Mouse (Mus musculus): Measurements from ENCODE around the gene Fat3.

Fat3 gene

DNA sequence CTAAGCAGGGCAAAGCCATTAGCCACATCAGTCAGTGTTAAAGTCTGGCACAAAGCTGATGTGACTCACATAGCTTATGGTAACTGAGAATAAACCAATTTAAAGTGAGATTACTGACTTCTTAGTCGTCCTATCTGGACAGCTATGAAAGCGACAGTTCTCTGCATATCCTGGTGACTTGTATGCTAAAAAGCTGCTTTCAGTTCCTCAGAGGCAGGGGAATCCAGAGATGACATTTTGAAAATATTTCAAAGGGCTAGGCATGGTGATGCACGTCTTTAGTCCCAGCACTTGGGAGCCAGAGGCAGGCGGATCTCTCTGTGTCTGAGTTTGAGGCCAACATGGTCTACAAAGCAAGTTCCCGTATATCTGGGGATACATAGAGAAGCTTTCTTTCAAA is 272.2 kb downstream of the Fat3 start:
- no peak for DNase-seq (ENCODE audit: low spot score)

DNA sequence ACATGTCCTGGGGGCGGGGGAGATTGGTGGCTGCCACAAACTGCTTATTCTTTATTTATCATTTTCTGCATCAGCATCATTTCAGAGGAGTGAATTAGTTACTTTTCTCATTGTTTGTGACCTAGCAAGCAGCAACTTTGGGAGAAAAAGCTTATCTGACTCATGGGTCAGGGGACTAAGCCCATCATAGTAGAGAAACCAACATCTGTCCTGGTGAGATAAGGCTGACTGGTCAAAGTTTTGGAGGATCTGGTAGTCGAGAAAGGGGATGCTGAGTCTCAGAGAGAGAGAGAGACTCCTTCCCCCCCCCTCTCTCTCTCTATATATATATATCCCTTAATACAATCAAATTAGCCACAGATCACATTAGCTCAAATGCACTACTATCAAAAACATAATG is 273.7 kb downstream of the Fat3 start:
- DNase-seq (ENCODE audit: low spot score) = no peak

DNA sequence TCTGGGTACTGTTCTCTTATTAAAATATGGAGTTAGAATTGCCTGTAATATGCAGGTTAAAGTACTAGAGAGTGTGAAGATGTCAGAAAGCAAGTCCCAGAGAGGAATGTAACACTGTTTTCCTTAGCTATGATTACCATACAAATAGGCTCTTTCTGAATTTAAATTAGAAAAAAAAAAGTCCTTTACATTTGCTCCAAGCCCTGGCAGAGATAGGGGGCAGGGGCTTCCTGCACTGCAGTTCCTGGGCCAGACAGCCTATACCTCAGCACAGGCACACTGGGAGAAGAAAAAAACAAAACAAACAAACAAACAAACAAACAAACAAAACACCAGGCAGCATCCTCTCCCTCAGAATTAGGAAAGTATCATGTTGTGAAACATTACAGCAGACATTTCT is 274.5 kb downstream of the Fat3 start:
- no peak for DNase-seq (ENCODE audit: low spot score)

DNA sequence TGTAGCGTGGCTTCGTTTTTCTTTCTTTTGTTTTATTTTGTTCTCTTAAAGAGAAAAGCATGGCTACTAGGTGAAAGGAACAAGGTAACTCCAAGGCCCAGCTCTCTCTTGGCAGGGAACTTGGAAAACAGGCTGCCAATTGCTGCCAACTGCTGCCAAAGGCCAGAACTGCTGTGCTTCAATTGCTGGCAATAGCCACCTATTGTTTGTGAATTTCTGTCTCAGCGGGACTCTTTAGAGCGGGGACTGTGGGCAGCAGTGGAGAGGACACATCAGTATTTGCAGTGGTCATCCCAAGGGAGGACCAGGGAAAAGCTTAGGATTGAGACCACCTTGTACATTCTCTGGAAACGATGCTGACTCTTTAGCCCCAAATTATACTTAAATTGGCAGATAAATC is 279.2 kb downstream of the Fat3 start:
- no peak for DNase-seq (ENCODE audit: low spot score)

DNA sequence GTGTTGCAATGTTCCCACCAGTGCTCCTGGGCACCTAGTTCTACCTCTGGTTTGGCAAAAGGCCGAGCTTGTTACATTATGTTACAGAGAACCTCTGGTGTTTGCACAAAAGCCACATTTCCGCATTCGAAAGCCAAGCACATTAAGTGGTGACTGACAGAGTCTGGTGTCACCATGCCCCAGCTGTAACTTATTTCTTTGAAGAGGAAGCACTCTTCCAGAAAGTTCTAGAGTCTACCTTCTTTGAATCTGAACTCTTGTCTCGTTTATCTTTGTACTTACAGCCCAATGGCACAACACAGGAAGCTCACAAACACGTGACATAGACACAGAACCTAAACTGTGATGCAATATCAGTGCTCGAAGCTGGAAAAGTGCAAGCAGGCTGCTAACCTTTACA is 284.9 kb downstream of the Fat3 start:
- DNase-seq (ENCODE audit: low spot score) = no peak

DNA sequence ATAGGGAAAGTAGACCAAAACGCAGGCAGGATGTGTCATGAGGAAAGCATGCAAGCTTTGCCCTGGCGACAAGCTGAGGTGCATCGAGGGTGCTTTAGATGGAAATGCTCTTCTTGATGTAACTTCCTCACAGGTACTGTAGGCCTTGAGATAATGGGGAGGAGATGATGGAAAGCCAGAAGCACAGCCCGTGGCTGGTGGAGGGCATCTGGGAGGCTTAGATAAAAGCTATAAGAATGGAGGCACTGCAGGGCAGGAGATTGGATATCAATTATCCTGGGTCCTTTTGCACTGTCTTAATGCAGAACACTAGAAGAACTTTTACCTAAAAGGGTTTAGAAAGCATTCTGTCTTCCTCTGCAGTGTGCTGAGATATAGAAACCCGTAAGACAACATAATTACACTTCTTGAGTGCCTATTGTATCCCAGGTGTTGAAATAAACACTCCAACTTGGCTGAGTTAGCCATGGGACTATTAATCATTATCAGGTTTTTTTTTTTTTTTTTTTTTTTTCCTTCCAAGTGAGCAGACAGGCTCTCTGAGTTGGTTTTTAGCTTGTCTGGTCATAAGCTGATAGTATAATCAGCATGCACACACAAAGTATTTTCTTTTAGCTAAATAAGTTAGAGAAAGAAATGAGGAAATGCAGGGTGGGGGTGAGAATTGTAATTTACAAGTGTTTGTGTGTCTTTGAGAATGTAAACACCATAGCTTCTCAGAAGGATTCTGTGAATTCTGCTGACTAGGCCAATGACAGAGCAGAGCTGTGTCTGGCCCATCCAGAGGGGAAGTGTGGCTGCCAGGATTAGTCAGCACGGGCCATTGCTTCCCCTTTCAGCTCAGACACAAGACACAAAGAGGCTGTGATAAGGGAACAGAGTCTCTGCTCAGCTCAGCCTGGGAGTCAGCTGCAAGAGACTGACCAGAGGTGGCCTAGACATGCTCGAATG is 286.1 kb downstream of the Fat3 start:
- no peak for DNase-seq (ENCODE audit: low spot score)

DNA sequence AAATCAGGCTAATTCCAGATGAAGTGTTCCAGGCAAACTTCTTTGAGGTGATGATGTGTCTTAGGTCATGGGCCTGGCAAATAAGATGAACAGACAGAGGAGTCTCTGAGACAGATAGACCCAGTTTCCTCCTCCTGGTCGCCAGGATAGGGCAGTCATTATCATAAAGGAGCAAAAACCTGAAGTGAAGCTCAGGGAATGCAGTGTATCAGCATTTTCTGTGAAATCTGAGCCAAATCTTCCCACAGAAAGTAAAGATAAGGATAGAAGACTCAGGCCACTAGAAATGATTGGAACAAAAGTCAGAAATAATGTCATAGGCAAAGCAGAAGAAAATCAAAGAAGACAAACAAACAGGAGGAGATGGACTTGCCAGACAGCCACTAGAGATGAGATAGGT is 287.8 kb downstream of the Fat3 start:
- DNase-seq (ENCODE audit: low spot score) = no peak

DNA sequence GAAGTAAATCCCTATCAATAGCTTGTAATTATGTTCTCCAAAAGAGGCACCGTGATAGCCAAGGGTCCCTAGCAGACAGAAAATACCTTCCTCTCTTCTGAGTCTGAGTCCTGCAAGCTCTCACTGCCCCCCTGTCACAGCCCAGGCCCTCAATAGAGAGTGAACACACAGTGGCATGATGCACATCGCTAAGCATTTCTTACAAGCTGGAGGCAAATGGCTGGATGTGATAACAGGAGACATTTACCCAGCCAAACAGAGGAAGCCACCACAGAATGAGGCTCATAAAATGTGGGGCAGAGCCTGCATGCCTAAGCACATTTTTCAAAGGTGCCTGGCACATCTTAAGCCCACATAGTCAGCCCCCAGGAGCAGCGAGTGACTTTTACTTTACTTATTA is 288.5 kb downstream of the Fat3 start:
- DNase-seq (ENCODE audit: low spot score) = no peak

DNA sequence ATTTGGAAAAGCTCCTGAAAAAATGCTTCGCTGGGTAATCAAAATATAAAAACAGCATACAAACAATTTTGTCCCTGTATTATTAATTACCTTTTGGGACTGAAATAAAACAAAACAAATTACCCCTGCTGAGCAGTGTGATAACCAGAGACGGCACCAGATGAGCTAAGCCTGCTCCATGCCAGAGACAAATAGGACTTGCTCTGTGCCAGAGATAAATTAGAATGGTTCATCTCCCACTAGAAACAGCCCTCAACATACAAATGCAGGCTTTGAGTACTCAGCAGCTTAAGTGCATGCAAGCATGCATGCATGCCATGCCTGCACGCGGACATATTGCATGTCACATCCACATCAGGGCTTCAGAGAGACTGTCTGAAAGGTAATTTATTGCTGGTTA is 288.9 kb downstream of the Fat3 start:
- DNase-seq (ENCODE audit: low spot score) = no peak

DNA sequence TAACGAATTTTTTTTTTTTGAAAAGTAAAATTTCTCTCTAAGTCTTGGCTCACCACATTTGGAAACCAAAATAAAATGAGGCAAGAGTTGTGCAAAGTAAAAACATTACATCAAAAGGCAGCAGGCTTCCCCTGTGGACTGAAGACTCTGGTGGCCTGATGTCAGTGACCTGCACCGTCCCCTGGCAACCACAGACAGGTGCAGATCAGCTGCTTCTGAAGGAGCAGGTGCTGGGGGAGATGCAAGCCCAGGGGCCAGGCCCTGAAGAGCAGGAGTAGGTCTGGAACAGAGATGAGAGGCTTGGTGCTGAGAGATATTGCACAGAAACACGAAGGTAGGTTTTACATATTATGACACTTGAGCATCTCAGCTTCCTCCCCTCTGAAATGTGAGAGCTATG is 289.6 kb downstream of the Fat3 start:
- no peak for DNase-seq (ENCODE audit: low spot score)

DNA sequence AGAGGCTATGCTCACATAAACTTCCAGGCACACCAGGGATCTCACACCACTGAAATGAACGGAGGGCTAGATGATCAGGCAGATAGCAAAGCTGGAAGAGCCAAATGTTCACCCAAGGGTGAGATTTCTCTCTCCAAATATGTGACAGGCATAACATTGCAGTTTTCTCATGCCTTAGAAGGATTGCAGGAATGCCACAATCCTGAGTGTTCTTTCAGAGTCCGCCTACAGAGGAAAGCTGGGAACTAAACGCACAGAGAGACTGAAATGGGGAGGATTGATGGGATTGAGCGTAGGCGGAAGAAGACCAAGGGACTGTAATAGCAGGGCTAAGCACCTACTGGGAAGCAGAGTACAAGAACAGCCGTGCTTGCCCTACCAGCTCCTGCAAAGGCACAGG is 298.8 kb downstream of the Fat3 start:
- no peak for DNase-seq (ENCODE audit: low spot score)

DNA sequence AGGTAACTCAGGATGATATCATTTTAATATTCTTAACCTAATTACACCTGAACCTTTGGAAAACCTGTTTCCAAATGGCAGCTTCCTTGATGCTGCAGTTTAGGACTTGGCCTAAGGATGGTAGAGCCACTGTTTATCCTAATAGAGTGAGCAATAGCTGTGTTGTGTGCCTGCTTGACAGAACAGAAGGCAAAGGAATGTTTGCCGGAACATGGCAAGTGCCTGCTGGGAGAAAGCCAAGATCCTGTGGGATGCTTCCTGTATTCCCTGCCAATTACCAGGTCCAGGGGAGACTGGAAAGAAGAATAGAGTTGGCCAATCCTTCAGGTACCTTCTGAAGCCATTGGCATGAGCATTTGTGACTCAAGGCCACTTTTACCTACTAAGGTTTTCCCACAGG is 300.1 kb downstream of the Fat3 start:
- no peak for DNase-seq (ENCODE audit: low spot score)

DNA sequence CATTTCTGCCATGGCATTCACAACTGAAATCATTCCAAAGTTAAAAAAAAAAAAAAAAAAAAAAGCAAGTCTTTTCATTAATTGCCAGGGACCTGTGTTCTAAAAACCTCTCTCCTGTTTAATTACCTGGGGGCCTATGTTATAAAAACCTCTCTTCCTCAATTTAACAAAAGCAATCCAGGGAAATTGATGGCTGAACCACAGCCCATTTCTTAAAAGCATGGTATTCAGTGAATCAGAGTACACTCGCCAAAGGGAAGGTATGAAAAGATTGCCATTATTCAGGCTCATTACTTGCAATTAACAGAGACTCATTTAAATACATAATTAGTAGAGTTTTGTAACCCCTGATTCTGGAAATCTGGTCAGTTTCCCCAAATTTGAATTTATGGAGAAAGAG is 314.6 kb downstream of the Fat3 start:
- DNase-seq (ENCODE audit: low spot score) = no peak

DNA sequence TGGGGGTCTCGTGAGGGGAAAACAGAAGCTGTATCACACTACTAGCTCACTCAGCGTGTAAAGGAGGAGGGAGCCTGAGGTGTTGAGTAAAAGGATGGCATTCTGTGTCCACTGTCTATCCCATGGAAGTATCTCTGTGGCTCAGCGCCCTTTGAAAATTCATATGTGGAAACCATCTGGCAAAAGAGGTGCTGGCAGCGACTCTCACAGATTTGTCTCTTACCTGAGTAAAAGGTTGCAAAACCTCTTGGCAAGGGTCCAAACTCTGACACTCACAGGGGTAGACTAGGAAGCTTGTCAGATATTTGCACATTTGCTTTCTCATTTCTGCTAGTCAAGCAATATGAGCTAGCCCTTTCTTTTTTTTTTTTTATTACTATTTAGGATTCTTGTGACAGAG is 331.8 kb downstream of the Fat3 start:
- DNase-seq (ENCODE audit: low spot score) = no peak

DNA sequence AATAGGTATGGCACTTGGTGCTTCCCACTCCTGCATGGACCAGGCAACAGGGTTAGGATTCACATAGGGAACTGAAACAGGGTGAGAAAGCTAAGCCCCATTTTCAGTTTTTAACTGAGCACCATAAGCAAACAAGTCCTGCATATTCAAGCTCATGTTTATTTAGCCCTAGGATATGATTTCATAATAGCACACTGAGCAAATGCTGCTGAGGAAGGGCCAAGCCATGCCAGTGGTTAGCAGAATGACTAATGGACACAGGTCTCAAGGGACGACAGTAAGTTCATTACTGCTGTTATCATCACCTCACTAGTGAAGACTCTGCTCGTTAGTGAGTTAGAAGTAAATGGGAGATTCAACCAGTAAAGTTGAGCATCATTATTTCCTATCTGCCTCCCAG is 333.0 kb downstream of the Fat3 start:
- DNase-seq (ENCODE audit: low spot score) = no peak

DNA sequence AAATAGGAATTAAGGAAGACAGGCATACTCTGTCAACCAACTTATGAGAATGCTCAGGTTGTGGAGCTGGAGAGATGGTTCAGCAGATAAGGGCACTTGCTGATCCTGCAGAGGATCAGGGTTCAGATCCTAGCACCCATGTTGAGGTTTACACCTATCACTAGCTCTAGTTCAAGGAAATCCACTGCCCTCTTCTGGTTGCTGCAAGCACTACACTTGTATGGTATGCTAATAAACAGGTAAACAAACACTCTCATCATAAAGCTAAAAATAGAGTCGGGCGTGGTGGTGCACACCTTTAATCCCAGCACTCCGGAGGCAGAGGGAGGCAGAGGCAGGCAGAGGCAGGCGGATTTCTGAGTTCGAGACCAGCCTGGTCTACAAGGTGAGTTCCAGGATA is 341.7 kb downstream of the Fat3 start:
- DNase-seq (ENCODE audit: low spot score) = no peak

DNA sequence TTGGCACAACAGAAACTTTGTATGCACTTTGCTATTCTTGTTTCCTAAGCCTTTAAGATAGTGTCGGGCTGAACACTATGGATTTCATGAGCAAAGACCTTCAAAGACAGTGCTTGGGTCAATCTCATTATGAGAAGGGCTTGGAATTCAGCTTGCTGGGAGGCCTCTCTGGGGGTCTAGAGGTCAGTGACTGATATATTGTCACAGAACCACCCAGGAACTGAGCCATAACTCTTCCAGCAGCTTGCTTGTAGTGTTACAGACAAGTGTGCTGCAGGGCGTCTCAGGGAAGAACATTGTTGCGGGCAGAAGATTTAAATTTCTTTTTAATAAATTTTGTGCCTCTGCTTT is 347.5 kb downstream of the Fat3 start:
- no peak for DNase-seq (ENCODE audit: low spot score)

DNA sequence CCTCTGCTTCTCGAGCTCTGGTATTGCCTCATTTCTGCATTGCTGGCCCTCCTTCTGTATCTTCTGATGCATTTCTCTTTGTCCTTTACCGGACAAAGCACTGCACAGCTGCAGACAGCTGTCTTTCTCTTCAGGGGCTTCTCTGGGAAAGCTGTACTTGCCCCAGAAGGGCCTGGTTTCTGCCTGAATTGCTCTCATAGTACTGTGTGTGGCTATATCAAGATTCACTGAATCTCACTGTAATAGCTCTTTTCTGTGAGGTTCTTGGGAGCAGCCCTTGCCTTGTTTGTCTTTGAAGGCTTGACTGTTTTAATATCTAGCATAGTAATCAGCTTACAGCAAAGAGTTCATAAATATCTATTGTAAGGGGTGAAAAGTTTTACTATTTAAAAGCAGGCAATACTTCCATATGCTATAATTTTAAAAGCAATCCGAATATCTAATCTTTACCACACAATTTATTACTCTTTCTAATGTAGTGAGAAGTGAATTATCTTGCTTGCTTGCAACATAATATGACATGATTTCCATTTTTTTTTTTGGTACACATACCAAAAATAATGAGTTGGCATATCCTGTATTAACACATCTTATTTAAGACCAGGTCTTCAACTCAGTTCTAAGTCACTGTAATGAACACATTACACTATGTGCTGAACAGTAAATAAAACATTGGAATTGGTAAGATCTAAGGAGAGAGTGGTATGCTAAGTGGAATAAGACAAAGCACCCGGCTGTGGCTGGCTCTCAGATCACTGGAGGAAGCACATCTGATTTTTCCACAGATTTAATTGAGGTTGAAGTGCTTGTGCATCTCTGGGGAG is 348.1 kb downstream of the Fat3 start:
- no peak for DNase-seq (ENCODE audit: low spot score)

DNA sequence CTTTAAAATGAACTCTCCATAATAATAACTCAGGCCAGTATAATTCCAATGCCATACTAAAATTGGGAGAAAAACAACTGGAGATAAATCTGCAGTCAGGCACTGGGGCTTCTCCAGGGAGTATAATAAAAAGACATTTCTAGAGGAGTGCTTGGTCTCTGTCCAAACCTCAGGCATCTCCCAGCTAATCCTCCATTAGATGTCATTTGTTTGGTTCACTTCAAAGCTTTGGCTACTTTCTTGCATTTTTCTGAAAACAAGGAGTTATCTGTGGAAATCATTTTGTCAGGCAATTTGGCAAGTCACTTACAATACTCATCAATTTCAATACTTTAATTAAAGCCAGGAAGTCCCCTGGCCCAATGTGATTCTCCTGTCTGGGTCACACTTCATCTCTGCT is 351.0 kb downstream of the Fat3 start:
- DNase-seq (ENCODE audit: low spot score) = no peak

DNA sequence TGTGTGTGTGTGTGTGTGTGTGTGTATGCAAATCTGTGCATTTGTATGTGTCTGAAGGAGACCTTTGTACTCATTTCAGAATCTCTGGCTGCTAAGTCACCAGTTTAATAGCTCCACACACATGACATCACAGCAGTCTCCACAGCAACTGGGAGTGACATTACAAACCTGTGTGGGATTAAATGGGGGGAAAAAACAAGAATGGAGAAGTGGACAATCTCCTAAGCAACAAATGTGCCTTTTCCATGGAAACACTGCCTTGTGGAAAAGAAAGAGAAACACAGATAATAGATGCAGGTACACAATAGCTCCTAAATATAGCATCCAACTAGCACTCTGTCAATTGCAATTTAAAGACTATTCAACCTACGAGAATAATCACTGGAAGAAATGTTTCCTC is 353.4 kb downstream of the Fat3 start:
- no peak for DNase-seq (ENCODE audit: low spot score)

DNA sequence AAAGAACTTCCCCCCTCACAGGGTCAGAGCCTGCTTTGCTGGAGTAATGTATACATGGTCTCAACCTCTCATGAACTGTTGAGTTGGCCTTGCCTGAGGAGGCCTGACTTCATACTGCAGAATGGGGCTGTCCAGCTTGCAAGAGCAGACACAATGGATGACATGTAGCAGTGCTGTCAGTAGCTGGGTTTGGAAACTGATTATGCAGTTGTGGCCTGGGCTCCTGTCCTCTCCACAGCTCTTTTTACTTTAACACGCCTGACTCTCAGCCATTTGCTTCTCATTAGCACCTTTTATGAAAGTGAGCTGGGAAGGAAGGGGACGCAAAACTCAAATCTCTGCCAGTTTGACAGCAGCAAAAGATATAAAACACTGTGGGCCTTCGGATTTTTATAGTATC is 356.4 kb downstream of the Fat3 start:
- DNase-seq (ENCODE audit: low spot score) = no peak

DNA sequence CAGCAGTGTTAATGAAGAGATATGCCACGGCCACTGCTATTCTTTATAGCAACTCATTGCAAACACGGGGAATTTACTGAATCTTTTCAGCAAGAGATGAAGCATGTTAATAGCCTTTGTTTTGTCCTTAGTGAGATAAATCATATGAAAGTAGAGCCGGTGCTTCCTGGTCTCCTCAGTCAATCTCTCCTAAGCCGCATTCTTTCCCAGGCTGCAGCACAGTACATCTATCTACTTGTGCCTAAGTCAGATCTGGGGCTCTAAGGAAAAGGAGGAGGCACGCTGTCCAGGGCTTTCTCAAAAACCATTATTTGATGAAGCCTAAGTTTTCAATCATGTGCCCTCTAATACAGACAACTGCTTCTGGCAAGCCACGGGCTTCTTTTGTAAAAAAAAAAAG is 361.8 kb downstream of the Fat3 start:
- no peak for DNase-seq (ENCODE audit: low spot score)

DNA sequence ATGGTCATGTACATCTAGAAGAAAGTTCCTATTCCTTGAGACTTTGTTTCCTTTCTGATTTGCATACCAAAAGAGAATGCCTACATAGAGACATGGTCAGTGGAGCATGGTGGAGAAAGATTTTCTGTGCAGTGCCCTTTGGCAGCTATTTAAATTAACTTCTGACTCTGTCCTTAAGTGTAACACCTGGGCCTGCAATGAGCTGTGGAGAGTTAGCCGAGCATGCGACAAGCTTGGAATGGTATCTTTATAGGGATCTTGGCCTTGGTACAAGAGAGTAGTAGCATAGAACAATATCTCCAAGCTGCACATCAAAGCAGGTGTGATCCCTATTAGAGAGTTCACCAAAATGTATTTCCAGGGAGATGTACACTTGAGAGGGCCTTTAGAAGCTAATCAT is 368.0 kb downstream of the Fat3 start:
- DNase-seq (ENCODE audit: low spot score) = no peak

DNA sequence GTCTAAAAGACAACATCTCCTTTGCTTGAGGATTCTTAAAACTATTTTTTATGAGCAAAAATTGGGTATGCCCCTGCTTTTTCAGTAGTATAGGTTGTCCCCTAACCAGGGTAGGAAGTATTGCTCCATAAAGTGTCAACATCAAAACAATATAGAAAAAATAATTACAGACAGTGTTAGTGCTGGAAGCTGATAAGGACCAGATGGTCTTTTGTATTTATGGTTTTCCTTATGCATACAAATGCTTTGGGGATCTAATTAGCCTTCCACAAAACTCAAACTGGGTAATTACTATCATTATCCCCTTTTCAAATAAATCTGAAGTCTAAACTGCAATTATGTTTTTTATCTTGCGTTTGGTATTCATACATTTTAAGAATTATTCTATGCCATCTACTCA is 368.5 kb downstream of the Fat3 start:
- DNase-seq (ENCODE audit: low spot score) = no peak
